Mouse (Mus musculus) CD4-positive, CD25-positive, alpha-beta regulatory T cell, adult 4 months (primary cell): ENCODE measurements around the gene Nrd1. TPM values are rescaled to one million over a fixed set of nuclear protein-coding genes. Genes with fewer than 3 reads are reported as not detected.

ENCODE experiments used
- ATAC-seq: one replicate; pipeline ENCODE4 v1.8.0; 2017
- polyA plus RNA-seq, 2 experiments: library from polyadenylated mRNA; unstranded; fragments of 100-300 nt; shearing (Covaris generic); gene quantifications; one replicate each; pipeline ENCODE4 v1.2.1; 2017

Gene Nrd1
- polyA plus RNA-seq, 2 experiments from 2014 or later = 63.9 to 98.2 TPM

DNA sequence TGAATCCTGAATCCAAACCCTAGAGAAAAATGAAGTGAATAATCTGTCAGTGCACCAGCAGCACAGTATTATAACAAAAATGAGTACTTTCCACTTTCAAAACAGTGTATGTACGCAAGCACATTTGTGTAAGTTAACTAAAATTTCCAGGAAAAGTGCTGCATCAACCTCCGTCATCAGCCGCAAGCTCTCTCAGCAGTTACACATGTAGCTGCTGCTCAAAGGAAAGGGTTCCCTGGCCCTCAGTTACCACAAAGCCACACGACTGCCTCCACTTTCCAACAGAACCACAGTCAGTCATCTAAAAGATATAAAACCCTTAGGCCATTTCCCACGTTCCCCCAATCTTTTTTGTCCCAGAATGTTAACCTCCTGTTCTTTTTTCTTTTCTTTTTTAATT lies 102.1 kb downstream of the Nrd1 start:
- ATAC-seq = peak; percentile 65

- ATAC-seq = no peak
Measured at GRCm38 (mm10) chr4:109103145-109103883, 102.9 kb downstream of the Nrd1 start.

GRCm38 (mm10) chr4:109105254-109105653 lies 104.8 kb downstream of the Nrd1 start:
- ATAC-seq = peak; percentile 80

DNA sequence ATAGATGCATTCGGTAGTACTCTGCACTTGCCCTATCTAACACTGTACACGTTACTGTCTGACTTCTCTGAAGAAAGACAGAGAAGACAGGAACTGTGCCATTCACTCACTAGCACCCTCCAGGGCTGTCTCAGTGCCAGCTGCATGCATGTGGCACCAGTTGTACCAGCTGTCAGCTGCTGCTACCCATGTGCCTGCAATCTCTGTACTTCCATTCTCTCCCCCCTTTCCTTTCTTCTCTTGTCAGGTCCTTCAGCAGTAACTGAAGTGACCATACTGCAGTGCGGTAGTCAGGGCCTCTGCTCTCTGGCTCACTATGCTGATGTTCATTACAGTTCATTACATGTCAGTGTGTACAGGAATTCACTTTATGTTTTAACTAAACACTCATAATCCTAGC lies 105.6 kb downstream of the Nrd1 start:
- no peak for ATAC-seq

GRCm38 (mm10) chr4:109106594-109106993 lies 106.1 kb downstream of the Nrd1 start:
- no peak for ATAC-seq

DNA sequence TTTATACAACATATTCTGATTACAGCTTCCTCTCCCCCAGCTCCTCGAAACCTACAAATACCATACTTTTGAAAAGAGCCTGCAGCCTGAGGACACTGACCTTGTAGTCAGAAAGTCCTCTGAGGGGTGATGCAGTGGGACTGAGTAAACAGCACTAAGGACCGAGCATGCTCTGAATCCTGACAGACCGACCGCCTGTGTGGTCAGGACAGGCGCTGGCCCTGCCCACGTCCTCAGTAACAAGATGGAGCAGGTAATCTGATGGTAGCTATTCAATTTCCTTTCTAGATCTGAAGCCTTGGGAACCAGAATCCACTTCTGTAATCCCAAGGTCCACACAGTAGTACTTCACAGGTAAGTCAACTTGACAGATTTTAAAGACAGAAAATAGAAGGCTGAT lies 108.6 kb downstream of the Nrd1 start:
- ATAC-seq = no peak

GRCm38 (mm10) chr4:109109686-109110085 lies 109.2 kb downstream of the Nrd1 start:
- ATAC-seq = no peak

- no peak for ATAC-seq
Measured at GRCm38 (mm10) chr4:109110978-109111377, 110.5 kb downstream of the Nrd1 start.

Other genes starting within 250 kb of the Nrd1 start
- 1 to 10 TPM in 1 of 2 experiments, under 1 TPM in 1; 0.87 to 1.6 TPM for gene Zfyve9, start 219.9 kb upstream of the Nrd1 start, polyA plus RNA-seq
- 10 to 100 TPM; 47.5 to 65.2 TPM for gene Btf3l4, start 167.0 kb upstream of the Nrd1 start, polyA plus RNA-seq
- gene Txndc12, start 166.1 kb upstream of the Nrd1 start, polyA plus RNA-seq = 10 to 100 TPM; 58.1 to 68.8 TPM
- 10 to 100 TPM in 1 of 2 experiments, 1 to 10 TPM in 1; 8.1 to 13.5 TPM for gene Kti12, start 152.9 kb upstream of the Nrd1 start, polyA plus RNA-seq
- gene A730015C16Rik, start 152.0 kb upstream of the Nrd1 start, polyA plus RNA-seq = not detected
- not detected for gene Rab3b, start 121.6 kb upstream of the Nrd1 start, polyA plus RNA-seq
- gene Osbpl9, start 201.6 kb downstream of the Nrd1 start, polyA plus RNA-seq = 100 to 1,000 TPM in 1 of 2 experiments, 10 to 100 TPM in 1; 99.7 to 109 TPM
- not detected for gene Calr4, start 233.8 kb downstream of the Nrd1 start, polyA plus RNA-seq